Mouse (Mus musculus): ENCODE data around the gene Jak3. TPM values are rescaled to one million over a fixed set of nuclear protein-coding genes. Genes with fewer than 3 reads are reported as not detected.
"Not testable (repeated sequence)": the region's sequence is repeated elsewhere in the genome, so short reads cannot be mapped to it uniquely, and the experiment has no call there.

The Jak3 gene
- polyA plus RNA-seq, 1 experiment from 2014 or later, result 3.3 TPM

- Histone ChIP-seq H3K36me3 (no peaks in the 10 kb centered on the region), H3K27ac (replicated peaks) (no peak overlapping the region), H3K4me2 (replicated peaks) (peak overlapping the region; percentile 21), H3K4me3 (peak overlapping the region; percentile 15), H3K9me3 (no peaks in the 10 kb centered on the region), H3K4me1 (peaks cover 12% of the 10 kb centered on the region; the same call in 1 of the 2 replicates), H3K9ac (replicated peaks) (no peak overlapping the region), H3K27me3 (peaks cover 90% of the 10 kb centered on the region)
- 7% methylated on average over 68 of the region's 68 CpGs for WGBS
- ATAC-seq (ENCODE audit: low FRiP score, low read depth), result no peak
These were observed 17.3 kb downstream of the Jak3 start for GRCm38 (mm10) chr8:71693166-71694041.

- not testable (repeated sequence) for H3K36me3 ChIP-seq; H3K9ac ChIP-seq (replicated peaks); ATAC-seq (ENCODE audit: low FRiP score, low read depth); H3K9me3 ChIP-seq; H3K27ac ChIP-seq (replicated peaks); H3K4me3 ChIP-seq; H3K4me2 ChIP-seq (replicated peaks)
- WGBS, result 66% methylated on average over 12 of the region's 12 CpGs
- Histone ChIP-seq H3K27me3 (peaks cover 90% of the 10 kb centered on the region), H3K4me1 (peaks cover 12% of the 10 kb centered on the region; the same call in 1 of the 2 replicates)
These were observed 19.4 kb downstream of the Jak3 start for GRCm38 (mm10) chr8:71695456-71695855.

GRCm38 (mm10) chr8:71700493-71701269 lies 24.6 kb downstream of the Jak3 start:
- Histone ChIP-seq H3K36me3 (no peaks in the 10 kb centered on the region), H3K4me3 (0 out of 2 replicates have a peak overlapping the region, but pooled peaks have one; percentile 0), H3K27ac (replicated peaks) (no peak overlapping the region), H3K9me3 (no peaks in the 10 kb centered on the region), H3K4me1 (peaks cover 5% of the 10 kb centered on the region; the same call in 1 of the 2 replicates), H3K4me2 (replicated peaks) (0 out of 2 replicates have a peak overlapping the region, but pooled peaks have one; percentile 4), H3K27me3 (peaks cover 84% of the 10 kb centered on the region), H3K9ac (replicated peaks) (no peak overlapping the region; the same call in 1 of the 2 replicates)
- 12% methylated on average over 29 of the region's 29 CpGs for WGBS
- ATAC-seq (ENCODE audit: low FRiP score, low read depth), result peak; percentile 16; the same call in 1 of the 2 replicates

- Histone ChIP-seq H3K36me3 (no peaks in the 10 kb centered on the region), H3K27ac (replicated peaks) (no peak within 1 kb of the TSS), H3K9ac (replicated peaks) (no peak within 1 kb of the TSS; the same call in 1 of the 2 replicates), H3K4me2 (replicated peaks) (0 out of 2 replicates have a peak within 1 kb of the TSS, but pooled peaks have one; percentile 4), H3K27me3 (peaks cover 81% of the 10 kb centered on the region), H3K9me3 (no peaks in the 10 kb centered on the region), H3K4me1 (peaks cover 5% of the 10 kb centered on the region; the same call in 1 of the 2 replicates), H3K4me3 (0 out of 2 replicates have a peak within 1 kb of the TSS, but pooled peaks have one; percentile 0)
- ATAC-seq (ENCODE audit: low FRiP score, low read depth), result no peak
- 24% methylated on average over 33 of the region's 34 CpGs for WGBS
These were observed 25.5 kb downstream of the Jak3 start, which contains the start of gene B3gnt3 for GRCm38 (mm10) chr8:71701414-71702086. Gene B3gnt3 (minus strand): TSS chr8:71701789.

- no peaks in the 10 kb centered on the region for H3K36me3 ChIP-seq
These were observed 26.0 kb downstream of the Jak3 start for GRCm38 (mm10) chr8:71702087-71702432.

GRCm38 (mm10) chr8:71702923-71703322 lies 26.8 kb downstream of the Jak3 start:
- WGBS, result 85% methylated on average over 3 of the region's 3 CpGs

More at GRCm38 (mm10) chr8:71702087-71702432, 26.0 kb downstream of the Jak3 start:
- WGBS, result 28% methylated on average over 4 of the region's 4 CpGs
- no peak for ATAC-seq (ENCODE audit: low FRiP score, low read depth)
- no peak overlapping the region for H3K9ac ChIP-seq (replicated peaks)
- no peaks in the 10 kb centered on the region for H3K9me3 ChIP-seq
- H3K4me3 ChIP-seq, result no peak overlapping the region
- peaks cover 80% of the 10 kb centered on the region for H3K27me3 ChIP-seq
- H3K4me2 ChIP-seq (replicated peaks), result no peak overlapping the region
- no peak overlapping the region for H3K27ac ChIP-seq (replicated peaks)
- peaks cover 5% of the 10 kb centered on the region; the same call in 1 of the 2 replicates for H3K4me1 ChIP-seq

GRCm38 (mm10) chr8:71703400-71703799 lies 27.3 kb downstream of the Jak3 start:
- not testable (repeated sequence) for H3K4me1 ChIP-seq; ATAC-seq (ENCODE audit: low FRiP score, low read depth); H3K27ac ChIP-seq (replicated peaks); H3K9me3 ChIP-seq; H3K4me3 ChIP-seq; H3K4me2 ChIP-seq (replicated peaks); H3K36me3 ChIP-seq; H3K9ac ChIP-seq (replicated peaks)
- peaks cover 80% of the 10 kb centered on the region for H3K27me3 ChIP-seq

More at GRCm38 (mm10) chr8:71702923-71703322, 26.8 kb downstream of the Jak3 start:
- ATAC-seq (ENCODE audit: low FRiP score, low read depth), result no peak
- Histone ChIP-seq H3K27ac (replicated peaks) (no peak overlapping the region), H3K4me3 (no peak overlapping the region), H3K27me3 (peaks cover 80% of the 10 kb centered on the region), H3K9ac (replicated peaks) (no peak overlapping the region), H3K36me3 (no peaks in the 10 kb centered on the region), H3K9me3 (no peaks in the 10 kb centered on the region), H3K4me2 (replicated peaks) (no peak overlapping the region), H3K4me1 (peaks cover 5% of the 10 kb centered on the region; the same call in 1 of the 2 replicates)

GRCm38 (mm10) chr8:71707874-71708273 lies 31.8 kb downstream of the Jak3 start:
- Histone ChIP-seq H3K27ac (replicated peaks) (no peak overlapping the region), H3K4me3 (no peak overlapping the region), H3K4me1 (0 out of 2 replicates have a peak, but pooled peaks cover 4% of the 10 kb centered on the region), H3K27me3 (peaks cover 58% of the 10 kb centered on the region), H3K4me2 (replicated peaks) (no peak overlapping the region), H3K9me3 (no peaks in the 10 kb centered on the region), H3K36me3 (peaks cover 12% of the 10 kb centered on the region; the same call in 1 of the 2 replicates), H3K9ac (replicated peaks) (no peak overlapping the region)
- no peak for ATAC-seq (ENCODE audit: low FRiP score, low read depth)
- 32% methylated on average over 8 of the region's 8 CpGs for WGBS

- 0 out of 2 replicates have a peak, but pooled peaks cover 4% of the 10 kb centered on the region for H3K4me1 ChIP-seq
- no peak overlapping the region for H3K9ac ChIP-seq (replicated peaks)
- WGBS, result 40% methylated on average over 25 of the region's 25 CpGs
- H3K4me3 ChIP-seq, result no peak overlapping the region
- peak; percentile 50; the same call in 1 of the 2 replicates for ATAC-seq (ENCODE audit: low FRiP score, low read depth)
- H3K36me3 ChIP-seq, result peaks cover 21% of the 10 kb centered on the region; the same call in 1 of the 2 replicates
- H3K27ac ChIP-seq (replicated peaks), result no peak overlapping the region
- peaks cover 51% of the 10 kb centered on the region for H3K27me3 ChIP-seq
- no peaks in the 10 kb centered on the region for H3K9me3 ChIP-seq
- H3K4me2 ChIP-seq (replicated peaks), result peak overlapping the region; percentile 44
These were observed 33.2 kb downstream of the Jak3 start for GRCm38 (mm10) chr8:71709134-71709799.

GRCm38 (mm10) chr8:71709800-71710446 lies 33.8 kb downstream of the Jak3 start:
- WGBS, result 24% methylated on average over 25 of the region's 25 CpGs
- peak; percentile 76 for ATAC-seq (ENCODE audit: low FRiP score, low read depth)
- H3K9me3 ChIP-seq, result no peaks in the 10 kb centered on the region
- 0 out of 2 replicates have a peak, but pooled peaks cover 4% of the 10 kb centered on the region for H3K4me1 ChIP-seq
- no peak overlapping the region for H3K27ac ChIP-seq (replicated peaks)
- H3K4me3 ChIP-seq, result 0 out of 2 replicates have a peak overlapping the region, but pooled peaks have one; percentile 9
- H3K4me2 ChIP-seq (replicated peaks), result peak overlapping the region; percentile 44
- peaks cover 24% of the 10 kb centered on the region; the same call in 1 of the 2 replicates for H3K36me3 ChIP-seq
- peaks cover 45% of the 10 kb centered on the region for H3K27me3 ChIP-seq
- H3K9ac ChIP-seq (replicated peaks), result no peak overlapping the region
